Mouse (Mus musculus): ENCODE data around the gene Dync1h1.
A peak's percentile ranks its signal among the peaks of the same experiment; 100 is the strongest.

DNA sequence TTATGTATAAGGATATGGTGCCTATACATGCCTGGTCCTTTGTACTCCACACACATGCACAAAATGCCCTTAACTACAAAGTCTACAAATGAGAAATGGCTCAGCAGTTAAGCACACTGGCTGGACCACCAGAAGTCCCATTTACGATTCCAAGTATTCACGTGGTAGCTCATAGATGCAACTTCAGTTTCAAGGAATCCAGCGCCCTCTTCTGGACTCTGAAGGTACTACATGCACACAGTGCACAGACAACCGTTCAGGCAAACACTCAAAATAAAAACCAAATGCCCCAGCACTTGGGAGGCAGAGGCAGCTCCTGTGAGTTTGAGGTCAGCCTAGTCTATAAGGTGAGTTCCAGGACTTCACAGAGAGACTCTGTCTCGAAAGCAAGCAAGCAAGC lies 73.0 kb downstream of the Dync1h1 start:
- TF ChIP-seq CTCF (IDR thresholded peaks at IDR 0.05; ENCODE audit: control insufficient read depth, insufficient read depth, insufficient replicate concordance, low read depth, low read length) = peak; percentile 36; the same call in 1 of the 2 replicates
- no peak for TF ChIP-seq POLR2A (IDR thresholded peaks at IDR 0.05; ENCODE audit: control insufficient read depth, low read depth, low read length)
